Mouse (Mus musculus) G1E (cell line): ENCODE results near the gene Rdh16f2.

Experiments used
- CTCF ChIP-seq: IDR thresholded peaks from 2 replicates; pipeline ENCODE4 v1.5.1; 2012; ENCODE audit warnings: low read depth, low read length, inconsistent platforms, mixed read lengths
- GATA1 ChIP-seq: IDR thresholded peaks from 2 replicates; pipeline ENCODE4 v1.6.1; 2012; ENCODE audit warnings: borderline replicate concordance, low read length, inconsistent platforms, mixed read lengths

- no peak for TF ChIP-seq CTCF
- no peak for TF ChIP-seq GATA1
Observed at GRCm38 (mm10) chr10:127917651-127918050, 51.4 kb downstream of the Rdh16f2 start.
